ENCODE assay signal across 25 mouse cellular contexts in the genomic region with DNA sequence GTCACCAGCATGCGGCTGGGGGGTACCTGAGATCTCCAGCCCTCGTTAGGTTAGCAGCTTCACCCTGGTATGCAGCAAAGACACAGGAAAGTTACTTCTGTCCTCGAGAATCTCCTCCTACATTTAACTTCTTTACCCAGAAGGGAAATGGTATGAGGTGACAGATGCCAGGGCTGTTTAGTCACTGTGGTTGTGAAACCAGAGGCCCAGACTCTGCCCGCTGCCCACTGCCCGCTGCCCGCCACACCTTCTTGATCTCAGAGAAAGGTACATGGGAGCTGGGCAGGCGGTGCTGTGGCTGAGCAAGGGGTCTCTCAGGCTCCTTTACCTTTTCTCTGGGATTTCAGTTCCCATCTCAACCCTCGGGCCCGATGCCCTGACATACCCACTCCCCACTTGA.
"Had no signal": no experiment of that assay in that cellular context is flagged by ENCODE, and none has a peak within 500 bp of the region (broad histone marks: within the 10 kb centered on the region; RNA-seq: fewer than 3 reads in every experiment).

No protein-coding gene starts in this region.

- H3K4me1 ChIP-seq: heart, embryonic 10.5 days; hindbrain, embryonic 13.5 days; hindbrain, embryonic 15.5 days; kidney, embryonic 15.5 days; liver, embryonic 12.5 days had no signal

- H3K4me2 ChIP-seq: heart, embryonic 13.5 days; heart, embryonic 15.5 days; hindbrain, embryonic 13.5 days; hindbrain, embryonic 15.5 days; kidney, embryonic 15.5 days; limb, embryonic 13.5 days; limb, embryonic 15.5 days; liver, embryonic 12.5 days had no signal

- H3K4me3 ChIP-seq: gastrocnemius, adult 2 months; heart, embryonic 10.5 days; heart, embryonic 13.5 days; heart, embryonic 15.5 days; hindbrain, embryonic 13.5 days; hindbrain, embryonic 15.5 days; kidney, embryonic 15.5 days; layer of hippocampus, adult 2 months; left cerebral cortex, adult 2 months; limb, embryonic 13.5 days; limb, embryonic 15.5 days; liver, embryonic 12.5 days had no signal

- H3K27ac ChIP-seq: gastrocnemius, adult 2 months; heart, embryonic 10.5 days; heart, embryonic 13.5 days; heart, embryonic 15.5 days; hindbrain, embryonic 13.5 days; hindbrain, embryonic 15.5 days; hindbrain, postnatal 0 days; kidney, embryonic 15.5 days; kidney, postnatal 0 days; layer of hippocampus, adult 2 months; left cerebral cortex, adult 2 months; limb, embryonic 13.5 days; limb, embryonic 15.5 days; liver, embryonic 12.5 days had no signal

- DNase-seq: gastrocnemius, adult 2 months; gastrocnemius, postnatal 10 days; gastrocnemius, postnatal 25 days; heart, adult 18-20 months; heart, postnatal 14 days; heart, postnatal 36 days; kidney, adult 11 months; kidney, adult 2 months; kidney, adult 9 months; kidney, postnatal 14 days; kidney, postnatal 4 days; left cerebral cortex, postnatal 4 days had no signal

- H3K27me3 ChIP-seq: heart, embryonic 13.5 days; heart, embryonic 15.5 days; hindbrain, embryonic 13.5 days; hindbrain, embryonic 15.5 days; kidney, embryonic 15.5 days; limb, embryonic 13.5 days; limb, embryonic 15.5 days; liver, embryonic 12.5 days had no signal
